Mouse (Mus musculus): Measurements from ENCODE around the gene Park7. TPM values are rescaled to one million over a fixed set of nuclear protein-coding genes. Genes with fewer than 3 reads are reported as not detected.

Park7 gene
- total and polyA plus RNA-seq, 2 experiments from 2014 or later, result 180 to 427 TPM

DNA sequence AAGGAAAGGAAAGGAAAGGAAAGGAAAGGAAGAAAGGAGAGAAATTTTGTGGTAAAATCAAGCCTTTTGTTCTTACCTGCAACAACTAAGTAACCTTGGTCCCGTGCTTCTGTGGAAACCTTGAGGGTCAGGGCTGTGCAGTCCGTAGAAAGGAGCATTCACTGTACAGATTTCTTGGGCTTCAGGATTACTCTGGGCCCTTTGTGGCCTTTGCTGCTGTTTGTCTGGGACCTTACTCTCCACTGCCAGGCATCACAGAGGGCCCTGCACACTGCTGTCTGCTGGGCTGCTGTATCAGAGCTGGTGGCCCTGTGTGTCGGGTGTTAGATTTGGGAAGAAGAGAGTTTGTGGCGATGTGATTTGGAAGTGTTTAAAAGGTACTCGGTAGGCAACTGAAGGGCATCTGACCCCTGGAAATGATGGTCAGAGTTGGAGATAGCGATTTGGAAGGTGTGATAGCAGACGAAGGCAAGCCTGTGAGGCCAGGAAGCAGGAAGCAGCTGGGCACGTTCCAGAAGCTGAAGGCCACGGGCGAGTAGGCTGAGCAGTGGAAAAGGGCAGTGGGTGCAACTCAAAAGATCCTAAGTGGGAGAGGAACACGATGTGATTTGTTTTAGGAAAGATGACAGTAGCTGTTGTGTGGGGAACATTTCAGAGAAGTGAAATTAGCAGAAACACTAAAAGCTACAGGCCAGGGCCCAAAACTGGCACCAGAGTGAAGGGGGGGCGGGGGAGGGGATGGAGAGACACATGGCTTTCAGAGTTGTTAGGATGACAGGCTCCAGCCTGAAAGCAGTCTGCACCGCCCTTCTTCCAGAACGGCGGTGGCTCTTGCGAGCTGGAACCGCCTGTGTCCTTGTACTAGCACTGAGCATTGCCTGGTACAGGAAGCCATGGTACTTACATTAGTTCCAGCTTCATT lies 44.7 kb downstream of the Park7 start:
- H3K36me3 ChIP-seq (ENCODE audit: insufficient read depth, low read length), result peaks cover 15% of the 10 kb centered on the region
- peaks cover 4% of the 10 kb centered on the region; the same call in 1 of the 2 replicates for H3K4me1 ChIP-seq (ENCODE audit: insufficient read depth, low read length)
- H3K4me3 ChIP-seq (ENCODE audit: low read depth, low read length), result no peak overlapping the region
- TF ChIP-seq CTCF (IDR thresholded peaks at IDR 0.05), result no peak
- no peaks in the 10 kb centered on the region for H3K27me3 ChIP-seq (ENCODE audit: insufficient read depth, low read length)
- H3K9me3 ChIP-seq (ENCODE audit: low read length), result no peaks in the 10 kb centered on the region
- no peak overlapping the region for H3K9ac ChIP-seq (replicated peaks; ENCODE audit: low read length, poor library complexity, severe bottlenecking)
- WGBS, result 71% methylated on average over 17 of the region's 17 CpGs
- no peak for DNase-seq (ENCODE audit: low spot score)
- no peak for ATAC-seq (ENCODE audit: low FRiP score)
- H3K27ac ChIP-seq (ENCODE audit: low read depth, low read length), result no peak overlapping the region
- H3K4me2 ChIP-seq (ENCODE audit: low read depth, low read length, poor library complexity, severe bottlenecking), result no peak overlapping the region

DNA sequence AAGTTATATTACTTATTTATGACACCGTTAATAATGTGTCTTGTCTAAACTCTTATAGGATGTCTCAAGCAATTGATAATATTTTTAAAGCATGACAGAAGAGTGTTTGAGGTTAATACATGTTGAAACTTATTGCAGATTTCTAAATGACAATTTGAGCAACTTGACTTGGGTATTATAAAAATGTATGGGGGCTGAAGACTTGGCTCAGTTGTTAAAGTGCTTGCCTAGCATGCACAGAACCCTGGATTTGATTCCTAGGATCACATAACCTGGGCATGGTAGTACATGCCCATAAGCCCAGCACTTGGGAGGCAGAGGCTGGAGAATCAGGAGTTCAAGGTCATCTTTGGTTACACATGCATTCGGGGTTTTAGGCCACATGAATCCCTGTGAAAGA lies 45.4 kb downstream of the Park7 start:
- H3K4me1 ChIP-seq (ENCODE audit: insufficient read depth, low read length), result peaks cover 4% of the 10 kb centered on the region; the same call in 1 of the 2 replicates
- H3K4me3 ChIP-seq (ENCODE audit: low read depth, low read length), result no peak overlapping the region
- H3K27ac ChIP-seq (ENCODE audit: low read depth, low read length), result no peak overlapping the region
- H3K9ac ChIP-seq (replicated peaks; ENCODE audit: low read length, poor library complexity, severe bottlenecking), result no peak overlapping the region
- WGBS, result 91% methylated on average over 2 of the region's 2 CpGs
- H3K9me3 ChIP-seq (ENCODE audit: low read length), result no peaks in the 10 kb centered on the region
- no peak overlapping the region for H3K4me2 ChIP-seq (ENCODE audit: low read depth, low read length, poor library complexity, severe bottlenecking)
- no peaks in the 10 kb centered on the region for H3K27me3 ChIP-seq (ENCODE audit: insufficient read depth, low read length)
- peaks cover 15% of the 10 kb centered on the region for H3K36me3 ChIP-seq (ENCODE audit: insufficient read depth, low read length)
- TF ChIP-seq CTCF (IDR thresholded peaks at IDR 0.05), result no peak
- DNase-seq (ENCODE audit: low spot score) (no peak), ATAC-seq (ENCODE audit: low FRiP score) (no peak)

DNA sequence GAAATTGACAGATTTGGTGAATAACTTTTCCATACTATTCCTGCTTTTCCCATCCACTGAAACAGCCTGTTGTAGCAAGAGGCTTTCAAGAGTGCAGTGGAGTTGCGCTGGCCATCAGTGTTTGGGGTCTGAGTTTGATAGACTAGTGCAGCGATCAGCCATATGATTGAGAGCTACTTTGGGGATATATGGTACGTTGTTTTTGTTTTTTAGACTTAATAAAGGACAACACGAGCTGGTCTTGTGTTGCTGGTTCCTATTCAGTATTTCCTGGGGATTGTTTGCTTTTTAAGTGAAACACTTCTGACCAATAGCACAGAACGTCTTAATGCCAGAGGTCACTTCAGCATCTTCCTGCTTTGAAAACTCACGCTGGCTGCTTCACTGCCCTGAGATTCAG lies 46.1 kb downstream of the Park7 start:
- WGBS, result 88% methylated on average over 6 of the region's 6 CpGs
- no peak overlapping the region for H3K4me2 ChIP-seq (ENCODE audit: low read depth, low read length, poor library complexity, severe bottlenecking)
- no peak for TF ChIP-seq CTCF (IDR thresholded peaks at IDR 0.05)
- no peak overlapping the region for H3K9ac ChIP-seq (replicated peaks; ENCODE audit: low read length, poor library complexity, severe bottlenecking)
- no peak overlapping the region for H3K27ac ChIP-seq (ENCODE audit: low read depth, low read length)
- no peaks in the 10 kb centered on the region for H3K27me3 ChIP-seq (ENCODE audit: insufficient read depth, low read length)
- no peaks in the 10 kb centered on the region for H3K9me3 ChIP-seq (ENCODE audit: low read length)
- no peak overlapping the region for H3K4me3 ChIP-seq (ENCODE audit: low read depth, low read length)
- peaks cover 15% of the 10 kb centered on the region for H3K36me3 ChIP-seq (ENCODE audit: insufficient read depth, low read length)
- no peak for ATAC-seq (ENCODE audit: low FRiP score)
- peaks cover 4% of the 10 kb centered on the region; the same call in 1 of the 2 replicates for H3K4me1 ChIP-seq (ENCODE audit: insufficient read depth, low read length)
- DNase-seq (ENCODE audit: low spot score), result no peak

- no peaks in the 10 kb centered on the region for H3K9me3 ChIP-seq (ENCODE audit: low read length)
- no peak overlapping the region for H3K4me2 ChIP-seq (ENCODE audit: low read depth, low read length, poor library complexity, severe bottlenecking)
- 96% methylated on average over 12 of the region's 12 CpGs for WGBS
- no peak overlapping the region for H3K4me3 ChIP-seq (ENCODE audit: low read depth, low read length)
- peaks cover 15% of the 10 kb centered on the region for H3K36me3 ChIP-seq (ENCODE audit: insufficient read depth, low read length)
- no peak overlapping the region for H3K27ac ChIP-seq (ENCODE audit: low read depth, low read length)
- H3K27me3 ChIP-seq (ENCODE audit: insufficient read depth, low read length), result no peaks in the 10 kb centered on the region
- ATAC-seq (ENCODE audit: low FRiP score) (no peak), DNase-seq (ENCODE audit: low spot score) (no peak)
- H3K4me1 ChIP-seq (ENCODE audit: insufficient read depth, low read length), result peaks cover under 1% of the 10 kb centered on the region; the same call in 1 of the 2 replicates
- no peak for TF ChIP-seq CTCF (IDR thresholded peaks at IDR 0.05)
- no peak overlapping the region for H3K9ac ChIP-seq (replicated peaks; ENCODE audit: low read length, poor library complexity, severe bottlenecking)
Measured at GRCm38 (mm10) chr4:150866494-150866893, 47.7 kb downstream of the Park7 start.

GRCm38 (mm10) chr4:150866069-150866468 lies 48.2 kb downstream of the Park7 start:
- Histone ChIP-seq H3K9me3 (ENCODE audit: low read length) (no peaks in the 10 kb centered on the region), H3K9ac (replicated peaks; ENCODE audit: low read length, poor library complexity, severe bottlenecking) (no peak overlapping the region), H3K4me3 (ENCODE audit: low read depth, low read length) (no peak overlapping the region), H3K36me3 (ENCODE audit: insufficient read depth, low read length) (peaks cover 15% of the 10 kb centered on the region), H3K4me1 (ENCODE audit: insufficient read depth, low read length) (no peaks in the 10 kb centered on the region), H3K27me3 (ENCODE audit: insufficient read depth, low read length) (no peaks in the 10 kb centered on the region), H3K4me2 (ENCODE audit: low read depth, low read length, poor library complexity, severe bottlenecking) (no peak overlapping the region), H3K27ac (ENCODE audit: low read depth, low read length) (no peak overlapping the region)
- 95% methylated on average over 11 of the region's 11 CpGs for WGBS
- ATAC-seq (ENCODE audit: low FRiP score) (no peak), DNase-seq (ENCODE audit: low spot score) (no peak)
- TF ChIP-seq CTCF (IDR thresholded peaks at IDR 0.05), result no peak

- no peak overlapping the region for H3K9ac ChIP-seq (replicated peaks; ENCODE audit: low read length, poor library complexity, severe bottlenecking)
- no peak overlapping the region for H3K4me3 ChIP-seq (ENCODE audit: low read depth, low read length)
- DNase-seq (ENCODE audit: low spot score) (peak; percentile 72), ATAC-seq (ENCODE audit: low FRiP score) (no peak)
- H3K27me3 ChIP-seq (ENCODE audit: insufficient read depth, low read length), result no peaks in the 10 kb centered on the region
- no peak overlapping the region for H3K4me2 ChIP-seq (ENCODE audit: low read depth, low read length, poor library complexity, severe bottlenecking)
- no peak overlapping the region for H3K27ac ChIP-seq (ENCODE audit: low read depth, low read length)
- peaks cover 15% of the 10 kb centered on the region for H3K36me3 ChIP-seq (ENCODE audit: insufficient read depth, low read length)
- H3K9me3 ChIP-seq (ENCODE audit: low read length), result no peaks in the 10 kb centered on the region
- peak; percentile 81 for TF ChIP-seq CTCF (IDR thresholded peaks at IDR 0.05)
- no peaks in the 10 kb centered on the region for H3K4me1 ChIP-seq (ENCODE audit: insufficient read depth, low read length)
Measured at GRCm38 (mm10) chr4:150865371-150865770, 48.9 kb downstream of the Park7 start.

Measured in midbrain, postnatal 0 days (tissue).